Mouse (Mus musculus) brain, embryonic 14.5 days (tissue): Measurements from ENCODE around the gene Miox.

Source experiments
- CTCF ChIP-seq: fragments of 200-500 bp; IDR thresholded peaks from 2 replicates; pipeline ENCODE4 v1.5.1; 2012; ENCODE audit warnings: inconsistent platforms, mild to moderate bottlenecking, moderate library complexity, borderline replicate concordance; ENCODE audit not compliant: insufficient read depth, insufficient read length; ENCODE audit errors: extremely low read depth
- POLR2A ChIP-seq: fragments of 200-500 bp; IDR thresholded peaks from 2 replicates; pipeline ENCODE4 v1.6.1; 2012; ENCODE audit warnings: mild to moderate bottlenecking, inconsistent platforms, borderline replicate concordance; ENCODE audit not compliant: poor library complexity, insufficient read depth, insufficient read length, severe bottlenecking; ENCODE audit errors: extremely low read depth

- TF ChIP-seq POLR2A = no peak
- no peak for TF ChIP-seq CTCF
Measured at GRCm38 (mm10) chr15:89372068-89372467, 37.9 kb downstream of the Miox start.
